Mouse (Mus musculus) liver, adult 2 months (tissue): ENCODE data around the gene Pik3ip1.

Experiments
- CTCF ChIP-seq: fragments of 200-500 bp; IDR thresholded peaks from 2 replicates; pipeline ENCODE4 v1.5.1; 2011; ENCODE audit warnings: low read depth, low read length, control low read depth
- POLR2A ChIP-seq: fragments of 200-500 bp; IDR thresholded peaks from 2 replicates; pipeline ENCODE4 v1.6.1; 2011; ENCODE audit warnings: low read length, control low read depth; ENCODE audit not compliant: insufficient read depth; ENCODE audit errors: extremely low read depth

DNA sequence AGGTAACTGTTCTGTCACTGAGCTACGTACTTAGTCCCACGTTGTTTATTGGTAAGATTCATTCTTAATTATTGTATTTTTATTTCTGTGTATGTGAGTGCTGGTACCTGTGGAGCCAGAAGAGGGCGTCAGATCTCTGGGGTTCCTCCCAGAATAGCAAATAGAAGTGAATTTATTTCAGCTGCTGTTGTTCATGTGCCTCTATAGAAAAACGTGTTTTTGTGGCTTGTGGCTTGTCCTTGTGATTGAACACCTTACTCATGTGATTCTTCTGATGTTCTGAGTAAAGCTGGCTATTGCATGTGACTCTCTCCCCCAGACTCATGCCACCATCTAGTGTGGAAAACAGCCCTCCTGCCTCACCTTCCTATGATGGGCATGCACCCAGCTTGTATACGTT, 1.9 kb upstream of the Pik3ip1 start:
- TF ChIP-seq POLR2A, result no peak
- TF ChIP-seq CTCF, result no peak
